Comparison of ENCODE assay signal across 11 mouse cellular contexts in the genomic region with DNA sequence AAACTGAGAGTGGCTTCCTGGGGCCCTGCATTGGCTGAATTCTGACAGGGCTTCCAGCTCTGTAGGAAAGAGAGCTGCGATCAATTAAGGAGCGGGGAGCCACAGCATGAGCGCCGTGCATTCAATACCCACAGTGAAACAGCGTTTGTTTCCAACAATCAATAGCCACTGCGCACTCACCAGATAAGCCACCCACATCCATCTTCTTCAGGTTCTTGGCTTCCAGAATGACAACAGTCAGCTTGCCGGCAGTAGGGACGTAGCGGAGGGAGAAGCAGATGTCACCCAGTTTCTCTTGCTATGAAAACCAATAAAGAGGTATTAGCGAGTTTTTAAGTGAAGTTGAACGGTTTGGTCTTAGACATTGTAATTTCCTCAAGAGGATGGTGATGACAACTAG.
DNase-seq lines count a peak whose midpoint lies in the region; ATAC-seq and TF ChIP-seq lines count a peak whose summit lies in the region.
"Had no signal": no experiment of that assay in that cellular context is flagged by ENCODE, and none has a peak within 500 bp of the region (broad histone marks: within the 10 kb centered on the region; RNA-seq: fewer than 3 reads in every experiment).

No protein-coding gene starts in this region.

- 48% methylated on average over 11 of the region's 11 CpGs for WGBS in embryonic facial prominence, embryonic 15.5 days
- WGBS in hindbrain, postnatal 0 days = 20% methylated on average over 11 of the region's 11 CpGs
- WGBS in intestine, embryonic 15.5 days = 58% methylated on average over 11 of the region's 11 CpGs

- H3K9me3 ChIP-seq in embryonic facial prominence, embryonic 15.5 days (replicated peaks) = no peaks in the 10 kb centered on the region
- H3K9me3 ChIP-seq in hindbrain, postnatal 0 days (ENCODE audit: low read length) = no peaks in the 10 kb centered on the region
- no peaks in the 10 kb centered on the region for H3K9me3 ChIP-seq in intestine, embryonic 15.5 days
- H3K9me3 ChIP-seq: lung, embryonic 15.5 days had no signal

- no peak overlapping the region for H3K9ac ChIP-seq in embryonic facial prominence, embryonic 15.5 days
- no peak overlapping the region for H3K9ac ChIP-seq in hindbrain, postnatal 0 days (replicated peaks; ENCODE audit: low read length)
- no peak overlapping the region for H3K9ac ChIP-seq in intestine, embryonic 15.5 days
- H3K9ac ChIP-seq: lung, embryonic 15.5 days had no signal

- no peak for ATAC-seq in embryonic facial prominence, embryonic 15.5 days (ENCODE audit: insufficient number of reproducible peaks, low FRiP score, low TSS enrichment, low read depth)
- no peak for ATAC-seq in hindbrain, postnatal 0 days
- no peak for ATAC-seq in intestine, embryonic 15.5 days

- no peaks in the 10 kb centered on the region for H3K27me3 ChIP-seq in embryonic facial prominence, embryonic 15.5 days
- no peaks in the 10 kb centered on the region for H3K27me3 ChIP-seq in hindbrain, postnatal 0 days (ENCODE audit: insufficient read depth, low read length)
- H3K27me3 ChIP-seq in intestine, embryonic 15.5 days (replicated peaks) = no peaks in the 10 kb centered on the region
- H3K27me3 ChIP-seq: lung, embryonic 15.5 days had no signal

- peak; percentile 31 for DNase-seq in layer of hippocampus, adult 11-12 months (ENCODE audit: low spot score)
- DNase-seq in layer of hippocampus, adult 9-10 months (ENCODE audit: low spot score) = no peak
- peak; percentile 10 to 44 for DNase-seq in cerebellum, postnatal 14 days
- peak; percentile 30 for DNase-seq in hindbrain, postnatal 0 days (ENCODE audit: low spot score)
- DNase-seq in gastrocnemius, postnatal 4 days (ENCODE audit: low spot score in 2 of 2) = no peak
- no peak for DNase-seq in kidney, postnatal 10 days
- DNase-seq: gastrocnemius, postnatal 25 days; spleen, adult 18-20 months had no signal

- H3K4me2 ChIP-seq in embryonic facial prominence, embryonic 15.5 days (replicated peaks) = 0 out of 2 replicates have a peak overlapping the region, but pooled peaks have one; percentile 9
- peak overlapping the region; percentile 29; the same call in 1 of the 2 replicates for H3K4me2 ChIP-seq in hindbrain, postnatal 0 days (ENCODE audit: low read depth, low read length)
- H3K4me2 ChIP-seq in intestine, embryonic 15.5 days (replicated peaks) = no peak overlapping the region
- H3K4me2 ChIP-seq: lung, embryonic 15.5 days had no signal

- H3K27ac ChIP-seq in embryonic facial prominence, embryonic 15.5 days (replicated peaks) = no peak overlapping the region
- no peak overlapping the region for H3K27ac ChIP-seq in hindbrain, postnatal 0 days
- H3K27ac ChIP-seq in intestine, embryonic 15.5 days = no peak overlapping the region
- H3K27ac ChIP-seq: lung, embryonic 15.5 days had no signal

- H3K4me1 ChIP-seq in embryonic facial prominence, embryonic 15.5 days = peaks cover 4% of the 10 kb centered on the region; the same call in 1 of the 2 replicates
- H3K4me1 ChIP-seq in hindbrain, postnatal 0 days (ENCODE audit: insufficient read depth, low read length) = peaks cover 4% of the 10 kb centered on the region; the same call in 1 of the 2 replicates
- no peaks in the 10 kb centered on the region for H3K4me1 ChIP-seq in intestine, embryonic 15.5 days (replicated peaks)
- H3K4me1 ChIP-seq: lung, embryonic 15.5 days had no signal

- no peaks in the 10 kb centered on the region for H3K36me3 ChIP-seq in embryonic facial prominence, embryonic 15.5 days
- no peaks in the 10 kb centered on the region for H3K36me3 ChIP-seq in hindbrain, postnatal 0 days (ENCODE audit: insufficient read depth, low read length)
- no peaks in the 10 kb centered on the region for H3K36me3 ChIP-seq in intestine, embryonic 15.5 days
- H3K36me3 ChIP-seq: lung, embryonic 15.5 days had no signal

- H3K4me3 ChIP-seq in embryonic facial prominence, embryonic 15.5 days (replicated peaks) = no peak overlapping the region
- H3K4me3 ChIP-seq in hindbrain, postnatal 0 days (ENCODE audit: low read length) = no peak overlapping the region
- H3K4me3 ChIP-seq in intestine, embryonic 15.5 days (replicated peaks) = no peak overlapping the region
- H3K4me3 ChIP-seq: lung, embryonic 15.5 days had no signal

- no peak for TF ChIP-seq CTCF in hindbrain, postnatal 0 days (IDR thresholded peaks at IDR 0.05; ENCODE audit: low read depth)

Comparison
In these comparisons a context has a peak if more than half of its experiments do, and no peak if none do; other contexts are left out.
1. DNase-seq: peak in layer of hippocampus, adult 11-12 months (single experiment), cerebellum, postnatal 14 days (2 of 2) and hindbrain, postnatal 0 days (single experiment); none in layer of hippocampus, adult 9-10 months (single experiment), gastrocnemius, postnatal 4 days (0 of 2) and kidney, postnatal 10 days (single experiment).